Comparison of ENCODE assay signal across 13 mouse cellular contexts in the genomic region with DNA sequence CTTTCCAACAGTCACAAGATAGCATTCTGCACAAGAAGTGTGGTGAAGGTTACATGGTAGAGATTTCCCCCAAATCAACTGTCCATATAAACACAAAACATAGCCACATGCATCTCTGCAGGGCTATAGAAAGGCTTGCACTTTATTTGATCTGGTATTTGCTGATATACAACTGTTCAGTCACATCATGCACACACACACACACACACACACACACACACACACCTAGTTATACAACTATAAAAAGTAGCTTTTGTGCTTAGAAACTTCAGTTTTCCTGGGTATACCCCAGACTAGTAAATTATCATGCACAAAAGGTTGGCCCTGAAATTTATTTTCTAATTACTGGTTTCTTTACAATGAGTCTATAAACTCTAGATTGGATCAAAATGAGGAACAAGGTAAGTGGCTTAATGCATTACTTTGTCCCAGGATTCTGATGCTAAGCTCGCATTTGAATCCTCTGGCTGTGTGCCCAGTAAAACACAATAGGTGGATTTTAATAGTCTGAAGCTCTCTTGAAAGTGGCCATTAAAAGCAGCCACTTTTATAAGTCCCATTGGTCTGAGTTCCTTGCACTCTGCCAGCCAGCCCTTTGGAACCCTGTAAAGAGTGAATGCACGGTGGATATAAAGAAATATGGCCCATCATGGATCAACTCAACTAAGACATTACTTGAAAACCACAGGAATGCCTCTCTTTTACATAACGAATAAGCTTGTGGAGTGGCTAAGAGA.
DNase-seq lines count a peak whose midpoint lies in the region; ATAC-seq lines count a peak whose summit lies in the region.
"Had no signal": no experiment of that assay in that cellular context is flagged by ENCODE, and none has a peak within 500 bp of the region (broad histone marks: within the 10 kb centered on the region; RNA-seq: fewer than 3 reads in every experiment).

No protein-coding gene starts in this region.

- 61% methylated on average over 3 of the region's 3 CpGs for WGBS in hindbrain, embryonic 12.5 days
- WGBS in hindbrain, embryonic 16.5 days: 34% methylated on average over 3 of the region's 3 CpGs
- WGBS in forebrain, embryonic 12.5 days: 11% methylated on average over 3 of the region's 3 CpGs

- no peak overlapping the region for H3K4me3 ChIP-seq in hindbrain, embryonic 12.5 days
- no peak overlapping the region for H3K4me3 ChIP-seq in hindbrain, embryonic 16.5 days (ENCODE audit: low read length)
- no peak overlapping the region for H3K4me3 ChIP-seq in forebrain, embryonic 12.5 days (replicated peaks)

- peak; percentile 36 for DNase-seq in Muller cell, postnatal 12 days (ENCODE audit: inconsistent ontology term)
- DNase-seq in mesoderm, embryonic 11.5 days (ENCODE audit: low read depth, low spot score): peak; percentile 30
- DNase-seq in left cerebral cortex, postnatal 25 days (ENCODE audit: low spot score in 2 of 2): no peak
- DNase-seq in spleen, postnatal 4 days (ENCODE audit: low spot score in 2 of 2): no peak
- no peak for DNase-seq in lung, postnatal 36 days
- DNase-seq: heart, adult 11 months; kidney, adult 2 months; lung, postnatal 14 days; thymus, postnatal 36 days had no signal

- 0 out of 2 replicates have a peak, but pooled peaks have one; percentile 32 for ATAC-seq in hindbrain, embryonic 12.5 days (ENCODE audit: low FRiP score)
- no peak for ATAC-seq in hindbrain, embryonic 16.5 days
- peak; percentile 83; the same call in 1 of the 2 replicates for ATAC-seq in forebrain, embryonic 12.5 days (ENCODE audit: low FRiP score)

- no peak overlapping the region for H3K9ac ChIP-seq in hindbrain, embryonic 12.5 days
- no peak overlapping the region for H3K9ac ChIP-seq in hindbrain, embryonic 16.5 days (ENCODE audit: low read depth, low read length)
- H3K9ac ChIP-seq in forebrain, embryonic 12.5 days: no peak overlapping the region

- intact Hi-C loops in left cerebral cortex, postnatal 25 days (cut with DNase I): no loop called here

- H3K9me3 ChIP-seq in hindbrain, embryonic 12.5 days (replicated peaks): no peaks in the 10 kb centered on the region
- no peaks in the 10 kb centered on the region for H3K9me3 ChIP-seq in hindbrain, embryonic 16.5 days (ENCODE audit: control insufficient read depth, low read length)
- H3K9me3 ChIP-seq in forebrain, embryonic 12.5 days: no peaks in the 10 kb centered on the region

- H3K4me2 ChIP-seq in hindbrain, embryonic 12.5 days (replicated peaks): no peak overlapping the region
- H3K4me2 ChIP-seq in hindbrain, embryonic 16.5 days (ENCODE audit: low read length): no peak overlapping the region
- H3K4me2 ChIP-seq in forebrain, embryonic 12.5 days: no peak overlapping the region
- H3K4me2 ChIP-seq: liver, embryonic 11.5 days had no signal

- peaks cover 4% of the 10 kb centered on the region; the same call in 1 of the 2 replicates for H3K4me1 ChIP-seq in hindbrain, embryonic 12.5 days
- no peaks in the 10 kb centered on the region for H3K4me1 ChIP-seq in hindbrain, embryonic 16.5 days (ENCODE audit: control insufficient read depth, insufficient read depth, low read depth, low read length)
- H3K4me1 ChIP-seq in forebrain, embryonic 12.5 days: peaks cover 9% of the 10 kb centered on the region

- H3K27ac ChIP-seq in hindbrain, embryonic 12.5 days: no peak overlapping the region
- no peak overlapping the region for H3K27ac ChIP-seq in hindbrain, embryonic 16.5 days (ENCODE audit: low read depth, low read length)
- H3K27ac ChIP-seq in forebrain, embryonic 12.5 days: 0 out of 2 replicates have a peak overlapping the region, but pooled peaks have one; percentile 9

- H3K36me3 ChIP-seq in hindbrain, embryonic 12.5 days: no peaks in the 10 kb centered on the region
- no peaks in the 10 kb centered on the region for H3K36me3 ChIP-seq in hindbrain, embryonic 16.5 days (ENCODE audit: control insufficient read depth, insufficient read depth, low read length)
- H3K36me3 ChIP-seq in forebrain, embryonic 12.5 days (replicated peaks): no peaks in the 10 kb centered on the region

- H3K27me3 ChIP-seq in hindbrain, embryonic 12.5 days: no peaks in the 10 kb centered on the region
- no peaks in the 10 kb centered on the region for H3K27me3 ChIP-seq in hindbrain, embryonic 16.5 days (replicated peaks; ENCODE audit: control insufficient read depth, insufficient read depth, low read length)
- no peaks in the 10 kb centered on the region for H3K27me3 ChIP-seq in forebrain, embryonic 12.5 days

Comparison
In these comparisons a context has a peak if more than half of its experiments do, and no peak if none do; other contexts are left out.
1. DNase-seq: peak in Muller cell, postnatal 12 days (single experiment) and mesoderm, embryonic 11.5 days (single experiment); none in left cerebral cortex, postnatal 25 days (0 of 2), spleen, postnatal 4 days (0 of 2) and lung, postnatal 36 days (single experiment).